Mouse (Mus musculus): ENCODE measurements at regions not wholly inside any gene's neighbourhood (a gene's known extent, or its start where the extent isn't known, plus 50 kb on each side); places are given as distances from the start of the nearest gene placed in this dataset.

- DNase-seq = no peak
Observed at GRCm38 (mm10) chr4:142351831-142352230, 112.6 kb upstream of the Kazn start.

DNA sequence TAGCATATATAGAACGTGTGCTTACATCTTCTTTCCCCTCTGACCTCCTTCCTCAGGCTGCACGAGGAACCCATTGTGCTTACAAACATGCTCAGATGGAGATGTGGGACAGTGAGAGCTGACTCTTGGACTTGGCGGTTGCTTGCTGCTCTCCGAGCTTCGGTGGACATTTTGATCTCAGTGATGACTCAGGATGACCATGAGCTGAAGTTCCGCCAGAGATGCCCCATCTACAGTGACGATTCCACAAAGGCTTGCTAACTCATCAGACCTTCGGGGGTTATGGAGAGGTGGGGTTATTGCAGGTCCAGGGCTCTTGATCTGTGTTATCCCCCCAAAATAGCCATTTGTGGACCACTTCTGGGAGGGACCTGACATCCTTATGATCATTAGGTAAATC lies 111.8 kb upstream of the Kazn start:
- no peak for DNase-seq

DNA sequence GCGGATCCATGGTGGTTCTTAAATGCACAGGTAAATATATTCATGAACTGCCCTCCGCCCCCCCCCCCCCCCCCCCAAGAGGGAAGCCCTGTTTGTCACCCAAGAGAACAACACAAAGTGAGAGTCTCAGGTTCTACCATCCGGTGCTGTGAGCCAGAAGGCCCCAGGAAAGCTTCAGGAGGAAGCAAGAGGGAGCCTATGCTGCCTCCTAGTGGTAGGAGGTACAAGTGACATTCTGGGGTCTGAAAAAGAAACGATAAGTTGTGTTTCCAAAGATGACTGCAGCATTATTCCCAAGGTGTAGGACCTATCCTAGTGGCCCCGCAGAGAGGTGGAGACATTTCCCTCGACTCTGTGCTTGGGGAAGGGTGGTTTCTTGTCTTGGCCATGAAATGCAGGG lies 109.7 kb upstream of the Kazn start:
- no peak for DNase-seq

- no peak for DNase-seq
Observed at GRCm38 (mm10) chr4:142342482-142343206, 103.4 kb upstream of the Kazn start.

GRCm38 (mm10) chr4:142341305-142341704 lies 102.1 kb upstream of the Kazn start:
- no peak for DNase-seq

GRCm38 (mm10) chr4:142340057-142340456 lies 100.9 kb upstream of the Kazn start:
- no peak for DNase-seq

- DNase-seq = no peak
Observed at GRCm38 (mm10) chr4:142337701-142338100, 98.5 kb upstream of the Kazn start.

DNA sequence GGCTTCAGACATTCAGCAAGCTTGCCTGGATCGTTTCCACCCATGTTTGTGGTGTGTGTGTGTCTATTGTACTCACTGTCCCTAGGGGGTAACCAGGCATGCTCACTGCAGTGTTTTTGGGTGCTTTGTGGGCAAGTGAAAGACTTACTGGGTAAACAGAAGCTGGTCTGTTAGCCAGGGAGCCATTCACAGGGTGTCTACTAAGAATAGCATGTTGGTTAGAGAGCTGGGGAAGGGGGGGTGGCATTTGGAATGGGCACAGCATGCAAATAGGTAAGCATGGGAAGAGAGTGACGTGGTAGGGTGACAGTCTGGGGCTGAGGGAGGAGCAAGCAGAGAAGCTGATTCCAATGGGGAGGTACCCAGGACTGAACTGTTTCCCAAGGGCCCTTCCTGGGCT lies 97.7 kb upstream of the Kazn start:
- DNase-seq = no peak

GRCm38 (mm10) chr4:142334084-142334483 lies 94.9 kb upstream of the Kazn start:
- no peak for DNase-seq

- DNase-seq = no peak
Observed at GRCm38 (mm10) chr4:142330599-142330998, 91.4 kb upstream of the Kazn start.

- DNase-seq = no peak
Observed at GRCm38 (mm10) chr4:142329600-142329999, 90.4 kb upstream of the Kazn start.

- no peak for DNase-seq
Observed at GRCm38 (mm10) chr4:142326511-142326910, 87.3 kb upstream of the Kazn start.

- DNase-seq = no peak
Observed at GRCm38 (mm10) chr4:142321209-142321863, 82.1 kb upstream of the Kazn start.

DNA sequence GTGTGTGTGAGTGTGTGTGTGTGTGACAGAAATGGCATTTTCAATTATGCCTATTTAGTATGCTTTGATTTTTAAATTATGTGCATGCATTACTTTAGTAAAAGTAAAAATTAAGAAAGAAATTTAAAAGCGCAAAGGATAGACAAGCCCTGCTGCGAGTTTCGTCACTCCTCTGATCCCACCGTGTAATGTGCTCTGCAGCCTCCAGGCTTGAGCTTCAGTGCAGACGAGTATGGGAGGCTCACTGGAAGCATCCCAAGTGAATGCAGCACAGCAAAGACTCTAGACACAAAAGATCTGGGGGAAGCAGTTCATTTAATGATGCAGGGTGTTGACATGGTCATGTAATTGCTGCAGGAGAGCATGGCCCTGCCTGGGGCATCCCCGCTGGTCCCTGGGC lies 71.1 kb upstream of the Kazn start:
- DNase-seq = no peak

DNA sequence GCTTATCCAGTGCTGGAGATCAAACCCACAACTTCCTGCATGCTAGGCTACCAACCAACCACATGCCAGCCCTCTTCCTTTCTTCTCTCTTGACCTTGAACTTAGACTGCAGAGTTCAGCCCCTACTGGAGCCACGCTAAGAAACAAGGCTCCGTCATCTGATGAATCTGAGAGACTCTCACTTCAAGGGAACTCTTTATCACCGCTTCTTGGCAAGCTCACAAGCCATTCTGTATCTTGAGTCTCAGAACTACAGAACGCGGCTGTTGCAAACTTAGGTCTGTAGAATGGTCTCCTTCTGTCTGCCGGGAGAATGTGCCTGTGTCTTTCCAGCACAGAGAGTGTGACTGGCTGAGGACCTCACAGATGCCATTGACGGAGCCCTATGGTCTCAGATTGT lies 69.1 kb upstream of the Kazn start:
- no peak for DNase-seq

DNA sequence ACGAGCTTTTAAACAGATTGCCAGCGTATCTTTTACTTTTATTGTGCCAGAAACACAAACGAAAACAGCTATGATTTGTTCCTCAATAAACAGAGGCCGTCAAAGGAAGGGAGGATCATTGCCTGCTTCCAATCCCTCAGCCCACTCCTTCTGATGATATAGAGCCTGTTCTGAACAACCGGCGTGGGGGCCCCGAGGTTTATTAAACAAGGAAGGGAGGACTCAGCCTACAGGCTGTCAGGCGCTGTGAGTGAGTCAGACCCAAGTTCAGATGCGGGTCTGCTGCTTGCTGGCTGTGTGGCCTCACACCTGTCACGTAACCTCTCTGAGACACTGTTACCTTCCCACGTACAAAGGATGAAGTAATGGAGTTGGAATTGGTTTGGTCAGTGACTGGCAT lies 68.1 kb upstream of the Kazn start:
- DNase-seq = no peak

DNA sequence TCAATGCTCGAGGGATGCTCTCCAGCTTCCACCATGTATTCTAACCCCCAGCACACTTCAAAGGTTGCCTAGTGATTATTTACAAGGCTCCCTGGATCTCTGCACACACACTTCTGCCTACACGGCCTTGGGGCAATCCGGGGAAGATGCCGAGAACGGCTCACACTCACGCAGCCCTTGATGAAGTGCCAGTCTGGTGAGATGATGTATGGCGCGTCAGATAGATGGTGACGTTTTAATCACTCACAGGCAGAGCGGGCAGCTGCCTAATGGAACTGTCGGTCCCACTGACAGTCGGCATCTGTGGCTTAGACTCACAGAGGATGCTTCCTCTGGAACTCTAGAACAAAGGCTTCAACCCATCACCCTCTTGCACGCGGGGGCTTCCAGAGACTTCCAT lies 66.9 kb upstream of the Kazn start:
- no peak for DNase-seq

DNA sequence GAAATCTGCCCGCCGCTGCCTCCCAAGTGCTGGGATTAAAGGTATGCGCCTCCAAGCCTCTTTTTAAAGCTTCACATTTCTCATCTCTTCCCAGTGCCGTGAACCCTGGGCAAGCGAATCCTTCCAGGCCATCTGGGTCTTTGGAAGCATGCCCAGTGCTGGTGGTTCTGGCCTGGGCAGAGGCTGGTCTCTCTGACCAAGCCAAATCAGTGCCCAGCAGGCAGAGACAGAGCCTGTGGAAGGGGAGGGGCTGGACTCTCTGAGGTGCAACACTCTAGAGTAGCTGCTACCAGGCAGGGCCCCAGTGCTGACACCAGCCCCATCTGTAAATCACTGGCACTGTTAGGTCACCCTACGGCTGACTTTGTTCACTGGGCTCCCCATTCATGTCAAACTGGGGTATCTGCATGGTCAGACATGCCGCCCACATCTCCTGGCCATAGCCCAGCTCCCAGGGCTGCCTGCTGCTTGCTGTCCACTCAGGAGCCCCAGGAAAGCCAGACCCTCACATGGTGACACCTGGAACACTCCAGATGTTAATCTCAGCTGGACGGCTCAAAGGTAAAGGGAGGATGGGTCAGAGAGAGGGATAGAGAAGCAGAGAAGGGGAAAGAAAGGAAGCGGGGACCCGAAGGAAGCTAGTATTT lies 64.3 kb upstream of the Kazn start:
- no peak for DNase-seq

DNA sequence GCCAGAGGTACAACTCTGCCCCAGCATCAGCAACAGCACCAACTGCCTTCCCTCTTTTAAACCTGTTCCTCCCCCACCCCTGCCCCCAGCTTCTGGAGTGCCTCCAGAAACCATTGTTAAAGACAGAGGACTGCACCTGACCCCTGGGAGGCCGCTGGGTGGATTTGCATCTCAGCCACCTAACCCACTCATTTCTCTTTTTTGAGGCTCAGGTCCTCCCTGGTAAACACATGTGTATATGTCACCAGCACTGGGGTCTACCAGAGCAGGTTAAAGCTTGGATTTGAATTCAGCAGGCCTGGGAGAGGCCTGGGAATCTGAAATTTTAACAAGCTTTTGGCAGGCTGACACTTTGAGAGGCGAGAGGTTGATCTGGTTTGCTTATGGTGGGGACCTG lies 63.5 kb upstream of the Kazn start:
- DNase-seq = no peak

DNA sequence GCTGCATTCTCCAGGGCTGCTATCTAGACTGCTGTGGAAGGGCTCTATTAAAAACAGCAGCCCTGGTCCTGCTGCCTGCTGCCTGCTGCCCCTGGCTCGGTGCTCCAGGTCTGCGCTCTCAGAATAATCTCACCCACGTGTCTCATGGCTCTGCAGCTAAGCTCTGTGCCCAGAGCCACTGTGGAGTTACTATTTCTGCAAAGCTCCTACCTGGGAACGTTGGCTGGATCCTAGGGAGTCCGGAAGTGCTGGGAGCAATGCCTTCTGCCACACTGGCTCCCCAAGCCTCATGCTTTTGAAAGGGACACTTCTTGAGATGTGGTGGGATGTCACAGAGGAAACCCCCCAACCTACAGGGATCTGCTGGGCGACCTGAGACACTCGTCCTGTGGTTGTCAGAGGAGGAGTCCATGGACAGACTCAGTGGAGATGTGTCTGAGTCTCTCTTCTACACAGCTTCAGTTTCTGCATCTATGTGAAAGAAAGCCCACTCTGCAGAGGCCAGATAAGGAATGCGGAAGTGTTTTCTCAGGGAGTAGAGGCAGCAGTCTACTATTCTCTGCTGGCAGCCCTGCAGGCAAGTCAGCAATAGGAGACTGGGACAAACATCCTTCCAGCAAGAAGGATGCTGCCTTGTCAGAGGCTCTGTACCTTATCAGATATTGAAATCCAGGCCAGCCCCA lies 63.0 kb upstream of the Kazn start:
- peak; percentile 42 for DNase-seq

GRCm38 (mm10) chr4:142298770-142299337 lies 59.7 kb upstream of the Kazn start:
- no peak for DNase-seq

DNA sequence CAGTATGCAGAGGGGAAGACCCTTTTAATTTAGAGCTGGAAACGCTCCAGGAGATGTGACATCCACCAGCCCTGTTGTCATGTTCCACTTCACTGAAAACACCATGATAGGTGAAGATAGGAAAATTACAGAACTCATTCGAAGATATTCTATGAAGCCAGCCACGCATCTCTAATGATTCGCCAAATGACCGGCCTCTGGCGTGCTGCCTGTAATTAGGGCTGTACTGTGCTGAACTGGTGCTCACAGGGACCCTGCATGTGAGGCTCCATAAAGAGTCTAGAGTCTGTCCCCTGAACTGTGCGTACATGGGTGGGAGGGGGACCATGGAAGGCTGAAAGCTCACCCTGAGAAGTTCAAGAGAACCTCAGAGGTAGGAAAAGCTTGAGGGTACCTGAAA lies 53.6 kb upstream of the Kazn start:
- DNase-seq = no peak

DNA sequence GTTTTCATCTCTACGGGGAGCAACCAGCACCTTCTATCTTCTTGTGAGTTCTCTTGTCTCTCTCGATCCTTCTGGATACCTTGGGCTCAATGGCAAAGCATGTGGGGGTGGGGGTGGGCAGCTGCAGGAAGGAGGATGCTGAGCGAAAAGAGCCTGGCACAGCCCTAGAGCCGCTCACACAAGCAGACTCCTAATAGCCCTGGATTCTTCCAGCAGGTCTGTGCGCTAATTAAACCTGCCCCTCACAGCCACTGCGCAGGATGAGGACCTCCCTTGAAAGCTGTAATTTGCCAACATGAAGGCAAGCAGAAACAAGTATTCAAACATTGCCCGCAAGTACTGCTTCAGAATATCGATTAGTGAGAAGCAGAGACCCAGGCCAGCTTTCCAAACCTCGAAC lies 53.1 kb upstream of the Kazn start:
- DNase-seq = no peak
